Mouse (Mus musculus): ENCODE data around the gene Slc23a2. TPM values are rescaled to one million over a fixed set of nuclear protein-coding genes. Genes with fewer than 3 reads are reported as not detected.

The Slc23a2 gene
- polyA plus RNA-seq, 1 experiment from 2014 or later: 7.7 TPM

DNA sequence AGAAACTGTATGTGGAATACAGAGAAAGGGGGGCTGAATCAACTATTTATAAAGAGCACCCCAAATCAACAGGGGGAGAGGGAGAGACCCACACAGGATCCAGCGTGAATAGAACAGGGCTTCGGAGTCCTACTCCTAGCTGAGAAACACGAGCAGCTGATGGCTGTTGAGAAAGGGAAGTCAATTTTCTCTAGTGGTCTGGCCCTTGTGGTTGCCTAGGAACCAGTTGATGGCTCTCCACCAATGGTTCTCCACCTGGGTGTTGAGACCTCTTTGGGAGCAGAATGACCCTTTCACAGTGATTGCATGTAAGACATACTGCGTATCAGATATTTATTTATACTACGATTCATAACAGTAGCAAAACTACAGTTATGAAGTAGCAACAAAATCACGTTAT is 49.1 kb downstream of the Slc23a2 start:
- Histone ChIP-seq H3K4me3 (ENCODE audit: low read depth, low read length) (no peak overlapping the region), H3K36me3 (replicated peaks; ENCODE audit: control insufficient read depth, insufficient read depth, low read depth, low read length) (no peaks in the 10 kb centered on the region; the same call in 1 of the 2 replicates), H3K9ac (replicated peaks; ENCODE audit: low read length) (no peak overlapping the region), H3K9me3 (replicated peaks; ENCODE audit: control insufficient read depth, low read length) (no peaks in the 10 kb centered on the region), H3K27ac (replicated peaks; ENCODE audit: low read depth, low read length) (no peak overlapping the region), H3K27me3 (ENCODE audit: control insufficient read depth, insufficient read depth, low read length) (no peaks in the 10 kb centered on the region), H3K4me2 (ENCODE audit: low read depth, low read length) (no peak overlapping the region), H3K4me1 (ENCODE audit: control insufficient read depth, insufficient read depth, low read length) (no peaks in the 10 kb centered on the region)
- DNase-seq (ENCODE audit: low spot score) (no peak), ATAC-seq (replicated peaks; ENCODE audit: insufficient number of reproducible peaks, low FRiP score, low TSS enrichment, low read depth) (no peak)
- WGBS: 82% methylated on average over 6 of the region's 6 CpGs

DNA sequence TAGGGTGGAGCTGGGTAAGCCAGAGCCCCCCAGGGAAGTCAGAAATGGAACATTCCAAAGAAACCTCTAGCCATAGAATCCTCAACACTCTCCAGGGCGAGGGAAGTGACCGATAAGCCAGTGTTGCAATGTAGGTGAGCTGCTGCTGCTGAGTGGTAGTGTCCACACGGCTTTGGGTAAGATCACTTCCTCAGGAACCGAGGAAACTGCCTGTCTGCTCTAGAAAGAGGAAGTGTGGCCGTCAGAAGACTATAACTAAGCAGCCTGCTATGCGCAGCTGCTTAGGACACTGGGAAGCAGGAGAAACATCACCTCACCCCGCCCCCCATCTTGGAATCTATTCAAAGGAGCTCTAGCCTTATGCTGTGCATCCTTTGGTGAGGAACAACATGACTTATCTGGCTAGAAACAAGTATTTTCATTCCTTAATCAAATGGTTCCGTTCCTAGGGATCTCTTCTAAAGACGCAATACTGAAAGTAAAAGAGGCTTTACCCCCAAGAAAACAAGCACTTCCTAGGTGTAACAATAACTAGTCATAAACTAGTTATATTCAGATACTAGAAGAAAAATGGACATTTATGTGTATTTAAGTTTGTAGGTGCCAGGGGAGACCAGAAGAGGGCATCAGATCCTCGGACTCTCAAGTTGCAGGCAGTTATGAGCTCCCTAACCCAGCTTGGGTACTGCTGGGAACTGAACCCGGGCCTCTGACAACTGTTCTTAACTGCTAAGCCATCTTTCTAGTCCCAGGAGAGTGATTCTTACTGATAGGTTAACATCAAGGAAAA is 50.3 kb downstream of the Slc23a2 start:
- no peak overlapping the region for H3K4me2 ChIP-seq (ENCODE audit: low read depth, low read length)
- ATAC-seq (replicated peaks; ENCODE audit: insufficient number of reproducible peaks, low FRiP score, low TSS enrichment, low read depth): no peak
- no peak for DNase-seq (ENCODE audit: low spot score)
- no peak overlapping the region for H3K27ac ChIP-seq (replicated peaks; ENCODE audit: low read depth, low read length)
- no peaks in the 10 kb centered on the region for H3K27me3 ChIP-seq (ENCODE audit: control insufficient read depth, insufficient read depth, low read length)
- H3K9me3 ChIP-seq (replicated peaks; ENCODE audit: control insufficient read depth, low read length): no peaks in the 10 kb centered on the region
- H3K36me3 ChIP-seq (replicated peaks; ENCODE audit: control insufficient read depth, insufficient read depth, low read depth, low read length): no peaks in the 10 kb centered on the region; the same call in 1 of the 2 replicates
- H3K4me1 ChIP-seq (ENCODE audit: control insufficient read depth, insufficient read depth, low read length): no peaks in the 10 kb centered on the region
- 79% methylated on average over 11 of the region's 11 CpGs for WGBS
- H3K9ac ChIP-seq (replicated peaks; ENCODE audit: low read length): no peak overlapping the region
- H3K4me3 ChIP-seq (ENCODE audit: low read depth, low read length): no peak overlapping the region

DNA sequence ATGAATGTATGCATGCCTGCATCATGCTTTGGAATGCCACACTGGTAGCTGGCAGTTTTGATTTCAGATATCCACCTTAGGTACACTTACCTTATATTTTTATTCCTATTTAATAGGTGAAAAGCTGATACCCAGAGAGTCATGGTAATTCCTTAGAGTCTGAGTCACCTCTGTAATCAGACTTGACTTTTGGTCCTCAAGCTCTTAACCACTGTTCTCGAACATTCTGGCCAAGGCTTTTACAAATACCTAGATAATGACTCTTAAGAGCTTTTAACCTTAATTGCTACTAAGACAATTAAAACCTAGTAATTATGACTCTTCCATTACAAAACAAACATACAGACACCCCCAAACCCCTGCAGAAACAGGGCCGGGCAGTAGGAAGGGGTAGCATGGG is 51.2 kb downstream of the Slc23a2 start:
- H3K4me1 ChIP-seq (ENCODE audit: control insufficient read depth, insufficient read depth, low read length): no peaks in the 10 kb centered on the region
- H3K4me3 ChIP-seq (ENCODE audit: low read depth, low read length): no peak overlapping the region
- H3K27ac ChIP-seq (replicated peaks; ENCODE audit: low read depth, low read length): no peak overlapping the region
- H3K36me3 ChIP-seq (replicated peaks; ENCODE audit: control insufficient read depth, insufficient read depth, low read depth, low read length): no peaks in the 10 kb centered on the region; the same call in 1 of the 2 replicates
- 72% methylated on average over 2 of the region's 2 CpGs for WGBS
- DNase-seq (ENCODE audit: low spot score) (no peak), ATAC-seq (replicated peaks; ENCODE audit: insufficient number of reproducible peaks, low FRiP score, low TSS enrichment, low read depth) (no peak)
- H3K4me2 ChIP-seq (ENCODE audit: low read depth, low read length): no peak overlapping the region
- H3K9me3 ChIP-seq (replicated peaks; ENCODE audit: control insufficient read depth, low read length): no peaks in the 10 kb centered on the region
- H3K9ac ChIP-seq (replicated peaks; ENCODE audit: low read length): no peak overlapping the region
- H3K27me3 ChIP-seq (ENCODE audit: control insufficient read depth, insufficient read depth, low read length): no peaks in the 10 kb centered on the region

DNA sequence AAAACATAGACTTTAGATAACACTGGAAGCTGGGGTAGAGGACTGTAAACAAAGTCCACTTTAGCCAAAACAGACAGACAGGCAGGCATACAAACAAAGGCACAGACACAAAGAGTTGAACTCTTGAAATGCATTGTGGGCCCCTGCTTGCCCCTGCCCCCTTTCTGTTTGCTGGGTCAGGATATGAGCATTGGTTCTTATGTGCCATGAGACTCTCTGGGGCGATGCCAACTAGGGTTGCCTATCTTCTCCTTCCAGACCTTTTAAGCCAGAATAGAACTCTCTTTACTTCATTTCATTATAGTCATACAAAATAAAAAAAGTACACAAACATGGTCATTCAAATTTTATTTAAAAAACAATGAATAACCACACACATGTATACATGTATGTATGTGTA is 51.6 kb downstream of the Slc23a2 start:
- WGBS: 96% methylated on average over 1 of the region's 1 CpGs
- no peaks in the 10 kb centered on the region; the same call in 1 of the 2 replicates for H3K36me3 ChIP-seq (replicated peaks; ENCODE audit: control insufficient read depth, insufficient read depth, low read depth, low read length)
- DNase-seq (ENCODE audit: low spot score) (no peak), ATAC-seq (replicated peaks; ENCODE audit: insufficient number of reproducible peaks, low FRiP score, low TSS enrichment, low read depth) (no peak)
- H3K9me3 ChIP-seq (replicated peaks; ENCODE audit: control insufficient read depth, low read length): no peaks in the 10 kb centered on the region
- H3K27me3 ChIP-seq (ENCODE audit: control insufficient read depth, insufficient read depth, low read length): no peaks in the 10 kb centered on the region
- H3K4me1 ChIP-seq (ENCODE audit: control insufficient read depth, insufficient read depth, low read length): no peaks in the 10 kb centered on the region
- H3K9ac ChIP-seq (replicated peaks; ENCODE audit: low read length): no peak overlapping the region
- no peak overlapping the region for H3K27ac ChIP-seq (replicated peaks; ENCODE audit: low read depth, low read length)
- H3K4me3 ChIP-seq (ENCODE audit: low read depth, low read length): no peak overlapping the region
- H3K4me2 ChIP-seq (ENCODE audit: low read depth, low read length): no peak overlapping the region

DNA sequence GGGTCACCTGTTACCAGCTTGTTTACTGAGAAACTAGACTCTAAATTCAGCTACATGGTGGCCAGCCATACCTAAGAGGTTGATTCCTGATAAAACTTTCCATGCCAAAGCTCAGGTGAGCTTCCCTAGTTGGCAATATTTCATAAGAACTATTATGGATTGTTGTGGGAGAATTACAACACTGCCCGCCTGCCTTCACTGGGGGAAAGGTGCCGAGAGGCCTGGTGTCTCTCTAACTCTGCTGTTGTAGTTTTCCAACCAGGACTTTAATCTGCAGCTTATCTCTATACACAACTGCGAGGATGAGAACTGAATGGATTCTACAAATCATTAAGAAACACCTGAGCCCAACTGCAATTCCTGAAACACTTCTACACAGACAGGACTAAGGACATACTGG is 52.2 kb downstream of the Slc23a2 start:
- Histone ChIP-seq H3K27ac (replicated peaks; ENCODE audit: low read depth, low read length) (no peak overlapping the region), H3K9ac (replicated peaks; ENCODE audit: low read length) (no peak overlapping the region), H3K9me3 (replicated peaks; ENCODE audit: control insufficient read depth, low read length) (no peaks in the 10 kb centered on the region), H3K27me3 (ENCODE audit: control insufficient read depth, insufficient read depth, low read length) (no peaks in the 10 kb centered on the region), H3K4me2 (ENCODE audit: low read depth, low read length) (no peak overlapping the region), H3K4me1 (ENCODE audit: control insufficient read depth, insufficient read depth, low read length) (no peaks in the 10 kb centered on the region), H3K4me3 (ENCODE audit: low read depth, low read length) (no peak overlapping the region), H3K36me3 (replicated peaks; ENCODE audit: control insufficient read depth, insufficient read depth, low read depth, low read length) (no peaks in the 10 kb centered on the region; the same call in 1 of the 2 replicates)
- ATAC-seq (replicated peaks; ENCODE audit: insufficient number of reproducible peaks, low FRiP score, low TSS enrichment, low read depth) (no peak), DNase-seq (ENCODE audit: low spot score) (no peak)
- 87% methylated on average over 3 of the region's 3 CpGs for WGBS

DNA sequence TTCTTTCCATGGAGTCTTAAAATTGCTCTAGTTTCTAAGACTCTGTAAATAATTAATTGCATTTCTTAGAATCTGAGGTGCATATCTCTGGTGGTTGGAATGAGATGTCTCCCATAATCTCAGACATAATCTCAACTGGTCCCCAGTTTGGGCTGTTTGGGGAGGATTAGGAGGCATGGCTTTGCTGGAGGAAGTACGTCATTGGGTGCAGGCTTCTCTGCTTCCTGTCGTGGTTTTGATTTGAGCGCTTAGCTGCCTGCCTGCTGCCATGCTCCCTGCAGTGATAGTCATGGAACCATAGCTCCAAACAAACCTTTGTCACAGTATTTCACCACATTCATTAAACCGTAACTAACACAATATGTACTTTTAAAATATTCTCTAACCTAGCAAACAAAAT is 53.2 kb downstream of the Slc23a2 start:
- Histone ChIP-seq H3K36me3 (replicated peaks; ENCODE audit: control insufficient read depth, insufficient read depth, low read depth, low read length) (no peaks in the 10 kb centered on the region; the same call in 1 of the 2 replicates), H3K4me1 (ENCODE audit: control insufficient read depth, insufficient read depth, low read length) (no peaks in the 10 kb centered on the region), H3K4me3 (ENCODE audit: low read depth, low read length) (no peak overlapping the region), H3K9ac (replicated peaks; ENCODE audit: low read length) (no peak overlapping the region), H3K27ac (replicated peaks; ENCODE audit: low read depth, low read length) (no peak overlapping the region), H3K27me3 (ENCODE audit: control insufficient read depth, insufficient read depth, low read length) (no peaks in the 10 kb centered on the region), H3K9me3 (replicated peaks; ENCODE audit: control insufficient read depth, low read length) (no peaks in the 10 kb centered on the region), H3K4me2 (ENCODE audit: low read depth, low read length) (no peak overlapping the region)
- no peak for ATAC-seq (replicated peaks; ENCODE audit: insufficient number of reproducible peaks, low FRiP score, low TSS enrichment, low read depth)
- no peak for DNase-seq (ENCODE audit: low spot score)
- WGBS: 67% methylated on average over 4 of the region's 4 CpGs

DNA sequence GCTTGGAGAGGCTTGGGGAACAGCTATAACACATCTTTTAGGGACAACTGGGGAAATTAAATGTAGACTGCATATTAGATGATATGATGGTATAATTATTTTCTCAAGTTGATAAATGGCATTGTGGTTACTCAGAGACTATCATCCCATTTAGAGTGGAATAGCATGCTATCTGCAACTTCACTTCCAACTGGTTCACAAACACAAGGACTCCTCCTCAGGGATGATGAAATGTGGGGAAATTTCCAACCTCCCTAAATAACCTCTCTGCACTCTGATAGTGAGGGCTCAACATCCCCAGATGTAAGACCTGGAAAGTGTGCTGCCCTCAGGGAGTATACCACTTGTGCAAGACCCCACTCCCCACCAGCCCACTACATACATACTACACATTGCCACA is 60.1 kb downstream of the Slc23a2 start:
- Histone ChIP-seq H3K4me2 (ENCODE audit: low read depth, low read length) (no peak overlapping the region), H3K27me3 (ENCODE audit: control insufficient read depth, insufficient read depth, low read length) (no peaks in the 10 kb centered on the region), H3K4me1 (ENCODE audit: control insufficient read depth, insufficient read depth, low read length) (no peaks in the 10 kb centered on the region), H3K36me3 (replicated peaks; ENCODE audit: control insufficient read depth, insufficient read depth, low read depth, low read length) (no peaks in the 10 kb centered on the region), H3K9me3 (replicated peaks; ENCODE audit: control insufficient read depth, low read length) (no peaks in the 10 kb centered on the region), H3K27ac (replicated peaks; ENCODE audit: low read depth, low read length) (no peak overlapping the region), H3K4me3 (ENCODE audit: low read depth, low read length) (no peak overlapping the region), H3K9ac (replicated peaks; ENCODE audit: low read length) (no peak overlapping the region)
- DNase-seq (ENCODE audit: low spot score) (no peak), ATAC-seq (replicated peaks; ENCODE audit: insufficient number of reproducible peaks, low FRiP score, low TSS enrichment, low read depth) (no peak)

DNA sequence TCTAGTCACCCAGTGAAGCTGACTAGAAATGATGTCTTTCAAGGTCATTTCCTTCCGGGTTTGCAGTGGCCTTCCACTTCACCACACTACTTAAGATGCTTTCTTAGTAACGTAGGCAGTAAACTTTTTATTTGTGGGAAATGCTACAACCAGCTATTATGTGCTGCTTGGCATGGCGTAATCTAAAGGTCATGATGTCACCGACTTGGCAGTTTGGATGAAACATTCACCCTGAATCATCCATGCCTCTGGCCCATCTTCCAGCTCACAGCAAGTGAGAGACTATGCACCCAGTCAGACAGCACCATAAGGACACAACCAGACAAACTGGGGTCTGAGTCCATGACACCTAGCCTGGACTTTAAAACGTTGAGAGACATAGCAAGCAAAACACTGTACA is 60.5 kb downstream of the Slc23a2 start:
- no peak overlapping the region for H3K4me3 ChIP-seq (ENCODE audit: low read depth, low read length)
- DNase-seq (ENCODE audit: low spot score) (no peak), ATAC-seq (replicated peaks; ENCODE audit: insufficient number of reproducible peaks, low FRiP score, low TSS enrichment, low read depth) (no peak)
- no peaks in the 10 kb centered on the region for H3K36me3 ChIP-seq (replicated peaks; ENCODE audit: control insufficient read depth, insufficient read depth, low read depth, low read length)
- 87% methylated on average over 5 of the region's 5 CpGs for WGBS
- no peak overlapping the region for H3K27ac ChIP-seq (replicated peaks; ENCODE audit: low read depth, low read length)
- H3K9ac ChIP-seq (replicated peaks; ENCODE audit: low read length): no peak overlapping the region
- no peak overlapping the region for H3K4me2 ChIP-seq (ENCODE audit: low read depth, low read length)
- H3K9me3 ChIP-seq (replicated peaks; ENCODE audit: control insufficient read depth, low read length): no peaks in the 10 kb centered on the region
- no peaks in the 10 kb centered on the region for H3K27me3 ChIP-seq (ENCODE audit: control insufficient read depth, insufficient read depth, low read length)
- H3K4me1 ChIP-seq (ENCODE audit: control insufficient read depth, insufficient read depth, low read length): no peaks in the 10 kb centered on the region

Measured in embryonic facial prominence, embryonic 11.5 days (tissue).